Mouse (Mus musculus): ENCODE results near the gene Gm49384.

Gm49384 gene

GRCm38 (mm10) chr12:69207396-69207795 lies 3.3 kb upstream of the Gm49384 start:
- DNase-seq (ENCODE audit: low spot score in 2 of 2): no peak

- no peak for DNase-seq (ENCODE audit: low spot score in 2 of 2)
Measured at GRCm38 (mm10) chr12:69198985-69199384, 5.1 kb downstream of the Gm49384 start.

GRCm38 (mm10) chr12:69198164-69198535 lies 5.9 kb downstream of the Gm49384 start, which contains the start of gene Dnaaf2:
Gene Dnaaf2, minus strand, starts transcription at chr12:69198429.
- peak; percentile 42 to 62 for DNase-seq (ENCODE audit: low spot score in 2 of 2)

- peak in 1 of 2 experiments; percentile 25 for DNase-seq (ENCODE audit: low spot score in 2 of 2)
Measured at GRCm38 (mm10) chr12:69197378-69198163, 6.5 kb downstream of the Gm49384 start.

GRCm38 (mm10) chr12:69196444-69197377 lies 7.4 kb downstream of the Gm49384 start, which contains the start of gene Gm49383:
Gene Gm49383, minus strand, starts transcription at chr12:69197104.
- peak; percentile 47 to 57 for DNase-seq (ENCODE audit: low spot score in 2 of 2)

GRCm38 (mm10) chr12:69192637-69193036 lies 11.4 kb downstream of the Gm49384 start:
- DNase-seq (ENCODE audit: low spot score in 2 of 2): no peak

- no peak for DNase-seq (ENCODE audit: low spot score in 2 of 2)
Measured at GRCm38 (mm10) chr12:69191396-69191795, 12.7 kb downstream of the Gm49384 start.

- DNase-seq (ENCODE audit: low spot score in 2 of 2): no peak
Measured at GRCm38 (mm10) chr12:69190522-69190921, 13.5 kb downstream of the Gm49384 start.

- DNase-seq (ENCODE audit: low spot score in 2 of 2): no peak
Measured at GRCm38 (mm10) chr12:69190074-69190473, 14.0 kb downstream of the Gm49384 start.

GRCm38 (mm10) chr12:69186811-69187471 lies 17.1 kb downstream of the Gm49384 start:
- no peak for DNase-seq (ENCODE audit: low spot score in 2 of 2)

GRCm38 (mm10) chr12:69185371-69185770 lies 18.7 kb downstream of the Gm49384 start:
- no peak for DNase-seq (ENCODE audit: low spot score in 2 of 2)

- DNase-seq (ENCODE audit: low spot score in 2 of 2): peak; percentile 50 to 56
Measured at GRCm38 (mm10) chr12:69184342-69185295, 19.4 kb downstream of the Gm49384 start.

GRCm38 (mm10) chr12:69183583-69184308 lies 20.3 kb downstream of the Gm49384 start, which contains the start of the genes Rpl36al and Mgat2:
Gene Rpl36al, minus strand, starts transcription at chr12:69184083.
Gene Mgat2, plus strand, starts transcription at chr12:69184157.
- peak; percentile 98 to 99 for DNase-seq (ENCODE audit: low spot score in 2 of 2)

- DNase-seq (ENCODE audit: low spot score in 2 of 2): no peak
Measured at GRCm38 (mm10) chr12:69181800-69182199, 22.3 kb downstream of the Gm49384 start.

GRCm38 (mm10) chr12:69179371-69179770 lies 24.7 kb downstream of the Gm49384 start:
- DNase-seq (ENCODE audit: low spot score in 2 of 2): no peak

- DNase-seq (ENCODE audit: low spot score in 2 of 2): no peak
Measured at GRCm38 (mm10) chr12:69177526-69177925, 26.5 kb downstream of the Gm49384 start.

- no peak for DNase-seq (ENCODE audit: low spot score in 2 of 2)
Measured at GRCm38 (mm10) chr12:69175975-69176374, 28.1 kb downstream of the Gm49384 start.

- no peak for DNase-seq (ENCODE audit: low spot score in 2 of 2)
Measured at GRCm38 (mm10) chr12:69171307-69171706, 32.8 kb downstream of the Gm49384 start.

GRCm38 (mm10) chr12:69168461-69169106 lies 35.5 kb downstream of the Gm49384 start, which contains the start of gene Lrr1:
Gene Lrr1, plus strand, starts transcription at chr12:69168814.
- DNase-seq (ENCODE audit: low spot score in 2 of 2): peak; percentile 78 to 83

Measured in spleen, postnatal 14 days (tissue).